Mouse (Mus musculus) liver, adult 2 months (tissue): Measurements from ENCODE around the gene Ppp1r14b. TPM values are rescaled to one million over a fixed set of nuclear protein-coding genes. Genes with fewer than 3 reads are reported as not detected.
"Not testable (repeated sequence)": the region's sequence is repeated elsewhere in the genome, so short reads cannot be mapped to it uniquely, and the experiment has no call there.

Source experiments
- DNase-seq: peaks from one replicate; pipeline ENCODE4 v3.0.0-alpha.2; 2011; ENCODE audit warnings: low read depth, low spot score; ENCODE audit errors: extremely low read depth
- H3K27ac ChIP-seq: fragments of 200-500 bp; replicated peaks from 2 replicates; pipeline ENCODE4 v1.5.1; 2012; ENCODE audit warnings: low read depth, mild to moderate bottlenecking, control low read depth, inconsistent platforms, low read length; ENCODE audit not compliant: insufficient read depth
- H3K27me3 ChIP-seq: fragments of 200-500 bp; 2 replicates; pipeline ENCODE4 v1.6.1; 2012; ENCODE audit warnings: mild to moderate bottlenecking, moderate library complexity, low read length, inconsistent platforms; ENCODE audit not compliant: control insufficient read depth, insufficient read depth
- H3K36me3 ChIP-seq: fragments of 200-500 bp; 2 replicates; pipeline ENCODE4 v1.6.1; 2012; ENCODE audit warnings: low read length, inconsistent platforms; ENCODE audit not compliant: control insufficient read depth, insufficient read depth
- H3K4me1 ChIP-seq: fragments of 200-500 bp; 2 replicates; pipeline ENCODE4 v1.6.1; 2011; ENCODE audit warnings: low read length; ENCODE audit not compliant: control insufficient read depth, insufficient read depth
- H3K4me3 ChIP-seq: fragments of 200-500 bp; 2 replicates; pipeline ENCODE4 v1.5.1; 2011; ENCODE audit warnings: low read depth, mild to moderate bottlenecking, control low read depth, low read length, moderate library complexity; ENCODE audit not compliant: insufficient read depth
- H3K79me2 ChIP-seq: fragments of 200-500 bp; 2 replicates; pipeline ENCODE4 v1.6.1; 2012; ENCODE audit warnings: inconsistent platforms, mild to moderate bottlenecking, low read length, moderate library complexity; ENCODE audit not compliant: control insufficient read depth, insufficient read depth
- H3K9ac ChIP-seq: fragments of 200-500 bp; 2 replicates; pipeline ENCODE4 v1.6.1; 2012; ENCODE audit warnings: low read depth, mild to moderate bottlenecking, control low read depth, inconsistent platforms, low read length
- CTCF ChIP-seq: fragments of 200-500 bp; IDR thresholded peaks from 2 replicates; pipeline ENCODE4 v1.5.1; 2011; ENCODE audit warnings: low read depth, low read length, control low read depth
- POLR2A ChIP-seq: fragments of 200-500 bp; IDR thresholded peaks from 2 replicates; pipeline ENCODE4 v1.6.1; 2011; ENCODE audit warnings: low read length, control low read depth; ENCODE audit not compliant: insufficient read depth; ENCODE audit errors: extremely low read depth
- WGBS: fragments of 180-500 bp; shearing (Covaris S2); methylation state at CpG from one replicate; pipeline ENCODE4 v1.1.7; 2018; 5-methylcytosine and 5-hydroxymethylcytosine counted together
- polyA plus RNA-seq: library from polyadenylated mRNA; depleted of rRNA; stranded (reverse); fragments of >200 nt; gene quantifications from 2 replicates; pipeline ENCODE4 v1.2.3, GENCODE M21; 2012
- total RNA-seq: library from RNA; depleted of rRNA; stranded (reverse); fragments of >200 nt; gene quantifications from 2 replicates; pipeline ENCODE4 v1.2.3, GENCODE M21; 2014

The Ppp1r14b gene
- total and polyA plus RNA-seq, 2 experiments: 14.0 to 38.2 TPM

DNA sequence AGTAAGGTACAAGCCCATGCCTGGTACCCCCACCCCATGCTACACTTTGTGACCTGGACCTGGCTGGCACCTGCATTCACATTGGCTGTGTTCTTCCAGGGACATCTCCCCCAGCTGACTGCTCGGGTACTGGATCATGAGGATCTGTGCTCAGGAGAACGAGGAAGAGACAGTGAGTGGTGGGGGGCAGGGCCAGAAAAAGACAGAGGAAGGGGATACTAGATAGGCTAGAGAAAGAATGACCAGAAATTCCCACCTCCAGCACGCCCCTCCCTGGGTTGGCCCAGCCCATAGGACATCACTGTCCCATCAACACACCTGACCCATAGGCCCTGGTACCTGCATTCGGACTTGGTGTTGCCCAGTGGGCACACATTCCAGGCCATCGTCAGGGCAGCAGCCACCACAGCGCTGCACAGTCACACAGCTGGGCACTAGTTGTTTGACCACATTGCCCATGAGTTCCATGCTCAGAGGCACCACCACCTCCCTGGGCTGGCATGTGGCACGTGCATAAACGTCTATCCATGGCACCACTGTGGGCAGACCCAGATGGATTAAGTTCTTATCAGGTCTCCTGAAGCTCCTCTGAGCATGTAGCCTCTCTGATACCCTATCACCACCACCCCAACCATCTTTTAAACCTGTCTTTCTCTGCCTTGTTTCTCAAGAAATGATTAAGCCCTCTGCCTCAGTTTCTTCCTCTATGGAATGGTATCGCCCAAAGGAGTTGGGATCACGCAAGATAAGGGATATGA lies 11.4 kb downstream of the Ppp1r14b start:
- H3K4me3 ChIP-seq: no peak overlapping the region
- no peaks in the 10 kb centered on the region for H3K79me2 ChIP-seq
- no peak for TF ChIP-seq CTCF
- no peak for TF ChIP-seq POLR2A
- no peaks in the 10 kb centered on the region for H3K36me3 ChIP-seq
- H3K27ac ChIP-seq: no peak overlapping the region
- no peak overlapping the region for H3K9ac ChIP-seq
- DNase-seq: no peak
- H3K4me1 ChIP-seq: peaks cover 7% of the 10 kb centered on the region
- WGBS: 87% methylated on average over 10 of the region's 10 CpGs
- H3K27me3 ChIP-seq: no peaks in the 10 kb centered on the region

DNA sequence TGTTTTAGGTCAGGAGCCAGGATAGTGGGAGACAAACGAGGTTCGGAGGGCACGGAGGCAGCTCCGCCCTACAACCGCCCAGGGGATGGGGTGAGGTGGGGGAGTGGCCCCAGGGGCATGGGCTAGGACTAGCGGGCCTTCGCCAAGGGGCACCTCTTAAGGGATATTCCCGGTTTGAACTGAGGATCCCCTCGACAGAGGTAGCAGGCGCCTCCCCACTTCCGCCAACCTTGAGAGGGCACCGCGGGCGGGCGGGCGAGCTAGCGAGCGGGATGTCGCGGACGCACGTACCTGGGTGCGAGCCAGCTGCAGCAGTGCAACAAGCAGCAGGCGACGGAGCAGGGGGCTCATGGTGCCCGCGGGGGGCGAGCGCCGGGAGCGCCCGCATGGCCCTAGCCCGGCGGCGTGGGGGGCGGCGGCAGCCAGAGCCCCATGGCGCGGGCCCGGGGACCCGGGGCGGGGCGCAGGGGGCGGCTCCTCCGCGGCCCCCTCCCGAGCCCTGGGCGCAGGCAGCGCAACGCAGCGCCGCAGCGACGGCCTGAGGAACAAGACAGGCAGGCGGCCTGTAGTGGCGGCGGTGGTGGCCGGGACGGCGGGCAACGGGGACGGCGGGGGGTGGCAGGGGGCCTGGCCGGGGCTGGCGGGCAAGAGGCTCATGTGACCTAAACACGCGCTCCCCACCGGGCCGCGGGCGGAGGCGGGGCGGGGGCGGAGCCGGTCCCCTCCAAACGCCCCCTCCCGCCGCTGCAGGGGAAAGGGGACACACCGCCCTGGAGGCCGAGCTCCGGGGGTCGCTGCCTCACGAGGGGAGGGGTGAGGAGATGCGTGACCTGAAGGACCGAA lies 12.5 kb downstream of the Ppp1r14b start, which contains the start of gene Vegfb:
TSS of gene Vegfb (minus strand) at position 591 of the 843 bp plus-strand sequence.
- Histone ChIP-seq H3K36me3 (no peaks in the 10 kb centered on the region), H3K4me3 (peak within 1 kb of the TSS; percentile 89), H3K27ac (peak within 1 kb of the TSS; percentile 89), H3K4me1 (peaks cover 5% of the 10 kb centered on the region; the same call in 1 of the 2 replicates), H3K79me2 (no peaks in the 10 kb centered on the region), H3K27me3 (no peaks in the 10 kb centered on the region), H3K9ac (peak within 1 kb of the TSS; percentile 98)
- TF ChIP-seq CTCF: no peak
- TF ChIP-seq POLR2A: 0 out of 2 replicates have a peak, but pooled peaks have one; percentile 22
- peak; percentile 48 for DNase-seq
- under 1% methylated on average over 80 of the region's 85 CpGs for WGBS

DNA sequence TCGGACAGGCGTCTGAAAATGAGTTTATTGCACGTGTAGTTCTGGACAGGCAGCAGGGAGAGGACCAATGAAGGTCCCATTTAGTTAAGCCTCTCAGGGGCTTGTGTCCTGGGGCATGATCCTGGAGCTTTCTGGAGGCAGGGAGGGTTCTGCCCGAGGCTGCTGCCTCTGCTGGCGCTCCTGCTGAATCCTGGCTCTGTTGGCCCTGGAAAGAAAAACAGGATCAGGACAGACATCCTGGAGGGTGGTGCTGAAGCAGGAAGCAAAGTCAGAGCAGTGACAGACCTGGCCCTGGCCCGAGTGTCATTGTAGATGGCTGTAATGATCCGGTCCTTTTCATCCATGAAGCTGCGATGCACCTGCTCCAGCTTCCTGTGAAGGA lies 13.1 kb downstream of the Ppp1r14b start:
- Histone ChIP-seq H3K79me2 (no peaks in the 10 kb centered on the region), H3K4me1 (peaks cover 5% of the 10 kb centered on the region; the same call in 1 of the 2 replicates), H3K36me3 (no peaks in the 10 kb centered on the region), H3K27ac (0 out of 2 replicates have a peak overlapping the region, but pooled peaks have one; percentile 38), H3K4me3 (peak overlapping the region; percentile 89), H3K27me3 (no peaks in the 10 kb centered on the region), H3K9ac (peak overlapping the region; percentile 98)
- DNase-seq: no peak
- WGBS: 8% methylated on average over 8 of the region's 8 CpGs
- no peak for TF ChIP-seq CTCF
- TF ChIP-seq POLR2A: no peak

DNA sequence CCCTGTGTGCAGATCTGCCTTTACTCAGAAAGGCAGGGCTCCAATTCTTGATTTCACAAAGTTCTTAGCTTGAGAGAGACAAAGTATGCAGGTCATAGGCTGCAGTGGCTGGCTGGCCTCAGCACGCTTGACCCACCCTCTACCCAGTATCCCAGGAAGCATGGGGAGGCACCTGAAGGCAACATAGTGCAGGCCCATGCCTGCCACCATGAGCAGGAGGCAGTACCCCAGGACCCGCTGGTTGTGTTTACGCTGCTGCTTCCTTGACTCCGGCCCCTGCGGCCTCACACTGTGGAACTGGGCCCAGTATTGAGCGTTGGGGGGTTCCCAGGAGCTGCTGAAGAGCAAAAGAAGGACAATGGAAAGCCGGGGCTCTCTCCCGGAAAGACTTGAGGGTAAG lies 14.5 kb downstream of the Ppp1r14b start:
- Histone ChIP-seq H3K9ac (no peak overlapping the region), H3K27me3 (no peaks in the 10 kb centered on the region), H3K4me3 (no peak overlapping the region), H3K4me1 (peaks cover 5% of the 10 kb centered on the region; the same call in 1 of the 2 replicates), H3K27ac (no peak overlapping the region), H3K36me3 (no peaks in the 10 kb centered on the region), H3K79me2 (no peaks in the 10 kb centered on the region)
- WGBS: 93% methylated on average over 8 of the region's 8 CpGs
- DNase-seq: no peak
- TF ChIP-seq CTCF (no peak), POLR2A (no peak)

DNA sequence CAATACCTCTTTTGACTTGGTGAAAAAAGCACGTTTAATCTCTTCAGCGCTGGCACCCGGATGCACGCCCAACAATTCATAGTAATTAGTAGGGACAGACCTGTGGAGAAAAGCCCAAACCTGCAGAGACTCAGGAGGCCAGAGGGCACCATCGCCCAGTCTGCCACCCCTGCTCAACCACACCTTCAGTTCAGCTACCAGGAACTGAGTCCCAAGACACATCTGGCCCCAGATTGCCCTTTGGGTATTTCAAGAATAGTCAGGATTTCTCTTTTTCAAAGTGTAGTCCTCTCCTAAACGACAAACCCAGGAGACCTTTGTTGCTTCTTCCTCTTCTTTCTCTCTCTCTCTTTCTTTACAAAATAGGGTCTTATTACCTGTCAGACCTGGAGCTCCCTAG lies 15.9 kb downstream of the Ppp1r14b start:
- Histone ChIP-seq H3K4me3 (no peak overlapping the region), H3K27ac (no peak overlapping the region), H3K27me3 (no peaks in the 10 kb centered on the region), H3K36me3 (no peaks in the 10 kb centered on the region), H3K9ac (no peak overlapping the region), H3K4me1 (peaks cover 10% of the 10 kb centered on the region), H3K79me2 (no peaks in the 10 kb centered on the region)
- WGBS: 93% methylated on average over 6 of the region's 6 CpGs
- DNase-seq: no peak
- TF ChIP-seq CTCF (no peak), POLR2A (no peak)

DNA sequence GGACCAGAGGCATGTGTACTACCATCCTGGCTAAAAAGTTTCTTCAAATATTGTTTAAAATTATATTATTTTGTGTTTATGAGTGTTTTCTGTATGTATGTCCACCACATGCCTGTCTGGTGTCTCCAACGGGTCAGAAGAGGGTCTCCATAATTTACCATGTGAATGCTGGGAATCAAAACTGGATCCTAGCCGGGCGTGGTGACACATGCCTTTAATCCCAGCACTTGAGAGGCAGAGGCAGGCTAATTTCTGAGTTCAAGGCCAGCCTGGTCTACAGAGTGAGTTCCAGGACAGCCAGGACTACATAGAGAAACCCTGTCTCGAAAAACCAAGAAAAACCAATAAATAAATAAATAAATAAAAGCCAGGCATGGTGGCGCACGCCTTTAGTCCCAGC lies 16.4 kb downstream of the Ppp1r14b start:
- H3K4me1 ChIP-seq: peaks cover 10% of the 10 kb centered on the region

More for the DNA sequence above, 16.4 kb downstream of the Ppp1r14b start:
- H3K4me3 ChIP-seq, DNase-seq, H3K9ac ChIP-seq, H3K27ac ChIP-seq, H3K79me2 ChIP-seq, H3K27me3 ChIP-seq, H3K36me3 ChIP-seq: not testable (repeated sequence)
- 93% methylated on average over 6 of the region's 6 CpGs for WGBS
